Mouse (Mus musculus): ENCODE measurements around the gene Pde6c. TPM values are rescaled to one million over a fixed set of nuclear protein-coding genes. Genes with fewer than 3 reads are reported as not detected.

Pde6c gene
- polyA plus RNA-seq (2015; fragmentation: Illumina TruSeq; extraction: RNeasy Lipid Tissue Mini Kit (QIAGEN cat#74804); ENCODE audit: insufficient read depth, low replicate concordance): not detected

GRCm38 (mm10) chr19:38132481-38132880 is at the start of gene Pde6c:
Pde6c (plus strand) TSS chr19:38132781.

GRCm38 (mm10) chr19:38096858-38097758 is 35.5 kb upstream of the Pde6c start, which contains the start of gene Ffar4:
Ffar4 (plus strand) TSS chr19:38097071.

GRCm38 (mm10) chr19:38125219-38125610 is 7.4 kb upstream of the Pde6c start, which contains the start of gene Rbp4:
Rbp4 (minus strand) TSS chr19:38125281.

GRCm38 (mm10) chr19:38223905-38224684 is 91.5 kb downstream of the Pde6c start, which contains the start of gene Fra10ac1:
Fra10ac1 (minus strand) TSS chr19:38224156.

Other genes starting within 250 kb of the Pde6c start
- gene Myof, start 89.2 kb upstream of the Pde6c start, polyA plus RNA-seq (2015; fragmentation: Illumina TruSeq; extraction: RNeasy Lipid Tissue Mini Kit (QIAGEN cat#74804); ENCODE audit: insufficient read depth, low replicate concordance): 44.4 TPM
- 12.9 TPM for gene Cep55, start 77.8 kb upstream of the Pde6c start, polyA plus RNA-seq (2015; fragmentation: Illumina TruSeq; extraction: RNeasy Lipid Tissue Mini Kit (QIAGEN cat#74804); ENCODE audit: insufficient read depth, low replicate concordance)
- 2.9 TPM for gene Ffar4, start 35.7 kb upstream of the Pde6c start, polyA plus RNA-seq (2015; fragmentation: Illumina TruSeq; extraction: RNeasy Lipid Tissue Mini Kit (QIAGEN cat#74804); ENCODE audit: insufficient read depth, low replicate concordance)
- gene Rbp4, start 7.5 kb upstream of the Pde6c start, polyA plus RNA-seq (2015; fragmentation: Illumina TruSeq; extraction: RNeasy Lipid Tissue Mini Kit (QIAGEN cat#74804); ENCODE audit: insufficient read depth, low replicate concordance): not detected
- gene Fra10ac1, start 91.4 kb downstream of the Pde6c start, polyA plus RNA-seq (2015; fragmentation: Illumina TruSeq; extraction: RNeasy Lipid Tissue Mini Kit (QIAGEN cat#74804); ENCODE audit: insufficient read depth, low replicate concordance): 42.4 TPM
- 0.75 TPM for gene Lgi1, start 131.8 kb downstream of the Pde6c start, polyA plus RNA-seq (2015; fragmentation: Illumina TruSeq; extraction: RNeasy Lipid Tissue Mini Kit (QIAGEN cat#74804); ENCODE audit: insufficient read depth, low replicate concordance)

Measured in spleen, adult 10 weeks (tissue).